Mouse (Mus musculus) embryo, embryonic 11.5 days (tissue): Measurements from ENCODE around the gene Cyp3a16.
"Not testable (repeated sequence)": the region's sequence is repeated elsewhere in the genome, so short reads cannot be mapped to it uniquely, and the experiment has no call there.

Source experiments
- DNase-seq: peaks from one replicate; pipeline ENCODE4 v3.0.0-alpha.2; 2012; ENCODE audit warnings: low read depth, low spot score

The Cyp3a16 gene

GRCm38 (mm10) chr5:145469623-145470022, at the start of gene Cyp3a16:
Gene Cyp3a16, minus strand, starts transcription at chr5:145469723.
- DNase-seq: not testable (repeated sequence)

- no peak for DNase-seq
Measured at GRCm38 (mm10) chr5:145490300-145490699, 20.8 kb upstream of the Cyp3a16 start.

GRCm38 (mm10) chr5:145464304-145465088, 5.0 kb downstream of the Cyp3a16 start:
- no peak for DNase-seq

GRCm38 (mm10) chr5:145462321-145462720, 7.2 kb downstream of the Cyp3a16 start:
- DNase-seq: no peak

- no peak for DNase-seq
Measured at GRCm38 (mm10) chr5:145454389-145454788, 15.1 kb downstream of the Cyp3a16 start.

- DNase-seq: no peak
Measured at GRCm38 (mm10) chr5:145433688-145434087, 35.8 kb downstream of the Cyp3a16 start.

- no peak for DNase-seq
Measured at GRCm38 (mm10) chr5:145431004-145431403, 38.5 kb downstream of the Cyp3a16 start.

GRCm38 (mm10) chr5:145422287-145422686, 47.2 kb downstream of the Cyp3a16 start:
- no peak for DNase-seq

- DNase-seq: not testable (repeated sequence)
Measured at GRCm38 (mm10) chr5:145415416-145415815, 54.1 kb downstream of the Cyp3a16 start.
